Mouse (Mus musculus): ENCODE measurements around the gene Tm4sf5. TPM values are rescaled to one million over a fixed set of nuclear protein-coding genes. Genes with fewer than 3 reads are reported as not detected.

Gene Tm4sf5
- polyA plus RNA-seq, 1 experiment, result not detected

GRCm38 (mm10) chr11:70485498-70485897, 19.5 kb upstream of the Tm4sf5 start:
- TF ChIP-seq FOSL1 (IDR thresholded peaks at IDR 0.05; ENCODE audit: insufficient read depth, low read length, poor library complexity, severe bottlenecking), result no peak
- no peak for TF ChIP-seq CTCF (IDR thresholded peaks at IDR 0.05; ENCODE audit: control insufficient read depth, insufficient read depth, insufficient read length)
- no peak for TF ChIP-seq MYOD1 (IDR thresholded peaks at IDR 0.05; ENCODE audit: control insufficient read depth, insufficient read length, low read depth)
- TF ChIP-seq MYOG (IDR thresholded peaks at IDR 0.05; ENCODE audit: control insufficient read depth, extremely low read depth, insufficient read length), result no peak
- TF ChIP-seq MAX (IDR thresholded peaks at IDR 0.05), result no peak
- TF ChIP-seq CEBPB (IDR thresholded peaks at IDR 0.05; ENCODE audit: low read depth), result no peak
- no peaks in the 10 kb centered on the region for H3K36me3 ChIP-seq (ENCODE audit: control insufficient read depth, insufficient read depth)
- no peaks in the 10 kb centered on the region for H3K79me2 ChIP-seq (ENCODE audit: control insufficient read depth, insufficient read depth)
- no peaks in the 10 kb centered on the region for H3K27me3 ChIP-seq (ENCODE audit: control insufficient read depth, insufficient read depth, insufficient read length)
- no peak overlapping the region for H3K4me3 ChIP-seq (ENCODE audit: insufficient read depth, poor library complexity, severe bottlenecking)
- H3K79me3 ChIP-seq (ENCODE audit: low read depth), result no peaks in the 10 kb centered on the region
- H3ac ChIP-seq (ENCODE audit: control insufficient read depth, insufficient read length, low read depth), result no peak overlapping the region

GRCm38 (mm10) chr11:70487816-70488215, 17.2 kb upstream of the Tm4sf5 start:
- H3K36me3 ChIP-seq (ENCODE audit: control insufficient read depth, insufficient read depth), result no peaks in the 10 kb centered on the region
- TF ChIP-seq CEBPB (IDR thresholded peaks at IDR 0.05; ENCODE audit: low read depth) (no peak), MYOD1 (IDR thresholded peaks at IDR 0.05; ENCODE audit: control insufficient read depth, insufficient read length, low read depth) (no peak), FOSL1 (IDR thresholded peaks at IDR 0.05; ENCODE audit: insufficient read depth, low read length, poor library complexity, severe bottlenecking) (no peak), MYOG (IDR thresholded peaks at IDR 0.05; ENCODE audit: control insufficient read depth, extremely low read depth, insufficient read length) (no peak), MAX (IDR thresholded peaks at IDR 0.05) (no peak), CTCF (IDR thresholded peaks at IDR 0.05; ENCODE audit: control insufficient read depth, insufficient read depth, insufficient read length) (no peak), USF1 (IDR thresholded peaks at IDR 0.05; ENCODE audit: low read depth) (no peak)
- H3ac ChIP-seq (ENCODE audit: control insufficient read depth, insufficient read length, low read depth), result no peak overlapping the region
- no peaks in the 10 kb centered on the region for H3K79me2 ChIP-seq (ENCODE audit: control insufficient read depth, insufficient read depth)
- no peak overlapping the region for H3K4me3 ChIP-seq (ENCODE audit: insufficient read depth, poor library complexity, severe bottlenecking)
- no peaks in the 10 kb centered on the region for H3K27me3 ChIP-seq (ENCODE audit: control insufficient read depth, insufficient read depth, insufficient read length)
- H3K79me3 ChIP-seq (ENCODE audit: low read depth), result no peaks in the 10 kb centered on the region

GRCm38 (mm10) chr11:70489138-70489537, 15.9 kb upstream of the Tm4sf5 start:
- no peaks in the 10 kb centered on the region for H3K79me3 ChIP-seq (ENCODE audit: low read depth)
- H3K36me3 ChIP-seq (ENCODE audit: control insufficient read depth, insufficient read depth), result no peaks in the 10 kb centered on the region
- TF ChIP-seq CEBPB (IDR thresholded peaks at IDR 0.05; ENCODE audit: low read depth), result no peak
- no peak for TF ChIP-seq FOSL1 (IDR thresholded peaks at IDR 0.05; ENCODE audit: insufficient read depth, low read length, poor library complexity, severe bottlenecking)
- no peak for TF ChIP-seq CTCF (IDR thresholded peaks at IDR 0.05; ENCODE audit: control insufficient read depth, insufficient read depth, insufficient read length)
- TF ChIP-seq MAX (IDR thresholded peaks at IDR 0.05), result no peak
- TF ChIP-seq MYOG (IDR thresholded peaks at IDR 0.05; ENCODE audit: control insufficient read depth, extremely low read depth, insufficient read length), result no peak
- no peak for TF ChIP-seq MYOD1 (IDR thresholded peaks at IDR 0.05; ENCODE audit: control insufficient read depth, insufficient read length, low read depth)
- TF ChIP-seq USF1 (IDR thresholded peaks at IDR 0.05; ENCODE audit: low read depth), result no peak
- H3ac ChIP-seq (ENCODE audit: control insufficient read depth, insufficient read length, low read depth), result no peak overlapping the region
- H3K4me3 ChIP-seq (ENCODE audit: insufficient read depth, poor library complexity, severe bottlenecking), result no peak overlapping the region
- H3K27me3 ChIP-seq (ENCODE audit: control insufficient read depth, insufficient read depth, insufficient read length), result no peaks in the 10 kb centered on the region
- H3K79me2 ChIP-seq (ENCODE audit: control insufficient read depth, insufficient read depth), result no peaks in the 10 kb centered on the region

DNA sequence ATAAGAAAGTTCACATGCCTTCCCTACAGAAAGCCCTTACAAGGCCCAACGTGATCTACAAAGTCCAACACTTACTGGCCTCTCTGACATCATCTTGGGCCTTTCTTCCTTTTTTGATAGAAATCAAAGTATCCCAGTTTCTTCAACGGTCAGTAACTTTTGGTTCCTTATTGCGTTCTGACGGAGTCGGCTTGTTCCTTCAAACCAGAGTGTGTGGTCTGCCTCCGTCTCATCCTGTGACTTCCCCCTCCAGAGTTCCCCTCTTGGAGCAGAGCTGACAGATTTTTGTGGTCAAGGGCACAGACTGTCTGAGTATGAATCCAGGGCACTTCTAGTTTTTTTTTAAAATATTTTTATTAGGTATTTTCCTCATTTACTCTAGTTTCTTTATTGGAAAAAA, 15.4 kb upstream of the Tm4sf5 start:
- no peak overlapping the region for H3ac ChIP-seq (ENCODE audit: control insufficient read depth, insufficient read length, low read depth)
- no peaks in the 10 kb centered on the region for H3K79me2 ChIP-seq (ENCODE audit: control insufficient read depth, insufficient read depth)
- no peaks in the 10 kb centered on the region for H3K79me3 ChIP-seq (ENCODE audit: low read depth)
- H3K27me3 ChIP-seq (ENCODE audit: control insufficient read depth, insufficient read depth, insufficient read length), result no peaks in the 10 kb centered on the region
- no peak overlapping the region for H3K4me3 ChIP-seq (ENCODE audit: insufficient read depth, poor library complexity, severe bottlenecking)
- TF ChIP-seq MYOD1 (IDR thresholded peaks at IDR 0.05; ENCODE audit: control insufficient read depth, insufficient read length, low read depth), result no peak
- no peak for TF ChIP-seq CEBPB (IDR thresholded peaks at IDR 0.05; ENCODE audit: low read depth)
- no peak for TF ChIP-seq USF1 (IDR thresholded peaks at IDR 0.05; ENCODE audit: low read depth)
- H3K36me3 ChIP-seq (ENCODE audit: control insufficient read depth, insufficient read depth), result no peaks in the 10 kb centered on the region

- TF ChIP-seq FOSL1 (IDR thresholded peaks at IDR 0.05; ENCODE audit: insufficient read depth, low read length, poor library complexity, severe bottlenecking), result no peak
- no peak for TF ChIP-seq CTCF (IDR thresholded peaks at IDR 0.05; ENCODE audit: control insufficient read depth, insufficient read depth, insufficient read length)
- no peak for TF ChIP-seq MYOD1 (IDR thresholded peaks at IDR 0.05; ENCODE audit: control insufficient read depth, insufficient read length, low read depth)
- TF ChIP-seq USF1 (IDR thresholded peaks at IDR 0.05; ENCODE audit: low read depth), result no peak
- TF ChIP-seq CEBPB (IDR thresholded peaks at IDR 0.05; ENCODE audit: low read depth), result no peak
- TF ChIP-seq MYOG (IDR thresholded peaks at IDR 0.05; ENCODE audit: control insufficient read depth, extremely low read depth, insufficient read length), result no peak
- TF ChIP-seq MAX (IDR thresholded peaks at IDR 0.05), result no peak
- no peaks in the 10 kb centered on the region for H3K79me2 ChIP-seq (ENCODE audit: control insufficient read depth, insufficient read depth)
- no peaks in the 10 kb centered on the region for H3K79me3 ChIP-seq (ENCODE audit: low read depth)
- H3K4me3 ChIP-seq (ENCODE audit: insufficient read depth, poor library complexity, severe bottlenecking), result no peak overlapping the region
- no peak overlapping the region for H3ac ChIP-seq (ENCODE audit: control insufficient read depth, insufficient read length, low read depth)
- no peaks in the 10 kb centered on the region for H3K27me3 ChIP-seq (ENCODE audit: control insufficient read depth, insufficient read depth, insufficient read length)
- no peaks in the 10 kb centered on the region for H3K36me3 ChIP-seq (ENCODE audit: control insufficient read depth, insufficient read depth)
These were observed 5.2 kb upstream of the Tm4sf5 start for GRCm38 (mm10) chr11:70499566-70500475.

All from C2C12 (cell line).